Mouse (Mus musculus) kidney, postnatal 14 days (tissue): Measurements from ENCODE around the gene Arl10.
A peak's percentile ranks its signal among the peaks of the same experiment; 100 is the strongest.
"Not testable (repeated sequence)": the region's sequence is repeated elsewhere in the genome, so short reads cannot be mapped to it uniquely, and the experiment has no call there.

ENCODE experiments used
- DNase-seq: peaks from one replicate; pipeline ENCODE4 v3.0.0; 2022; ENCODE audit warnings: mixed read lengths

The Arl10 gene

DNA sequence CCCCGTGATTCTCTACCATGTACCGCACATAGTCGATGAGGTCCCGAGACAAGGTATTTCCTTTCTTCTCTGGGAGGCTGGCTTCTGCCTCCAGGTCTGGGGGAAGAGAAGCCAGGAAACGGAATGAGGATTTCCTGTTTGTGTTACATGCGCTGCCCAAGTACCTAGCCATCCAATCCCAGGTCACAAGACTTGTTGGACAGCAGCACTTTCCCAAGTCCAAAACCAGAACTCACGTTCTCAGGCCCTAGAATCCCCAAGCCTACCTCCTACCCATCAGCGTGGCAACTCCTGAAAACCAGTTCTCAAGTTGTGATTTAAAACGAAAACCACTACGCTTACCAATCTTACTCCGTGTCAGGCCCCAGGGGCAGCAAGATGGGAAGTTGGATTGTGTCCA, 11.0 kb downstream of the Arl10 start:
- DNase-seq: no peak

DNA sequence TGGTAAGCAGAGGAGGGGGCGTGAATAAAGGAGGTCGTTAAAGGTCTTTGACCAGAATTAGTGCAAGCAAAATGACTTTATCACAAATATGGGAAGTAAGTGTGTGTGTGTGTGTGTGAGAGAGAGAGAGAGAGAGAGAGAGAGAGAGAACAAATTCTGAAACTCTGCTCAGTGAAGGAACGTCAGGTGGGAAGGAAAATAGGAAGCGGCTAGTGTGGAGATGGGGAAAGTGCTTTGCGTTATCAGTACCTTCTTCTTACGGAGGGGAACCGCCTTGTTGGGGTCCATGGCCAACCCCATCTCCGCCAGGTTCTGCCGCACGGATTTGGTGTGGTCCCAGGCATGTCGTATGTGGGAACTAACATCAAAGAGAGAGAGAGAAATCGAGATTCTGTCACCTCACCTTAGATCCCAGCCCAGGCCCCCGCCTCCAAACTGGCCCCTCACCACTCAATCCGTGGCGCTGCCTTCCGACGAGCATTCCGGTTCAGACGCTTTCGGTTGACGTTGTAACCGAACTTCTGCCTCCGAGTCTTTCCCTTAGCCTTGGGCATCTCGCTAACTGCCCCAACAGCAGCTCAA, 14.7 kb downstream of the Arl10 start:
- DNase-seq: no peak

DNA sequence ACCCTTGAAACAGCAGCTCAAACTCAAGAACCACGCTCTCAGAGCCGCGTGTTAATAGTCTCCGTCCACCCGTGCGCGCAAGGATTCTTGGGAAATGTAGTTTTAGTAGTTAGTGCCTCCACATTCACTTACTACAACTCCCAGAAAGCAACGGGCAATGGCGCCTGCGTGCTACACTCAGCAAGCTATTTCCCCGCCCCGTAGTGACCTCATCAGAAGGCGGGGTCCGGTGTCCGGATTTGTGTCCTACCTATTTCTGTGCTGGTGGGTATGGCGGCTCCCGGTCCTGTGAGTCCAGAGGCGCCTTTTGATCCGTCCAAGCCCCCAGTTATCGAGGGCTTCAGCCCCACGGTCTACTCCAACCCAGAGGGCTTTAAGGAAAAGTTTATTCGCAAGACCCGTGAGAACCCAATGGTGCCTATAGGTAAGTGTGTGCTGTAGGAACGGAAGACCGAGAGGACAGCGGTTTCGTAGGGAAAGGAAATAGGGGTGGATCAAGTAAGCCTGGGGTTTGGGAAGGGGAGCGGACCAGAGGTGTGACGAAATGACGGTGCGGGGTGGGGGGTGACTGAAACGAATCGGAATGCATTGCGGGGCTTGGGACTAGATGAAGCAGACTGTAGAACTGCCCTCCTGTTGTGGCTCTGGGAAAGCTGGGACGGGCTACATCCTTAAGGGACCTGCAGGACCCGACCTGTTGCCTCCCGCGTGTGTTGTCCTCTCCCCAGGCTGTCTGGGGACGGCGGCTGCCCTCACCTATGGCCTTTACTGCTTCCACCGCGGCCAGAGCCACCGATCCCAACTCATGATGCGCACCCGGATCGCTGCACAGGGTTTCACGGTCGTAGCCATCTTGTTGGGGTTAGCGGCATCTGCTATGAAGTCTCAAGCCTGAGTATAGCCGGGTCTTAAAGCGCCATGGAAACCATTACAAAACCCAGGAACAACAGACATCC, 15.5 kb downstream of the Arl10 start, which contains the start of the genes Nop16 and Higd2a:
TSS of gene Nop16 (minus strand) at position 95 of the 956 bp plus-strand sequence.
TSS of gene Higd2a (plus strand) at position 212 of the 956 bp plus-strand sequence.
- DNase-seq: peak; percentile 99

DNA sequence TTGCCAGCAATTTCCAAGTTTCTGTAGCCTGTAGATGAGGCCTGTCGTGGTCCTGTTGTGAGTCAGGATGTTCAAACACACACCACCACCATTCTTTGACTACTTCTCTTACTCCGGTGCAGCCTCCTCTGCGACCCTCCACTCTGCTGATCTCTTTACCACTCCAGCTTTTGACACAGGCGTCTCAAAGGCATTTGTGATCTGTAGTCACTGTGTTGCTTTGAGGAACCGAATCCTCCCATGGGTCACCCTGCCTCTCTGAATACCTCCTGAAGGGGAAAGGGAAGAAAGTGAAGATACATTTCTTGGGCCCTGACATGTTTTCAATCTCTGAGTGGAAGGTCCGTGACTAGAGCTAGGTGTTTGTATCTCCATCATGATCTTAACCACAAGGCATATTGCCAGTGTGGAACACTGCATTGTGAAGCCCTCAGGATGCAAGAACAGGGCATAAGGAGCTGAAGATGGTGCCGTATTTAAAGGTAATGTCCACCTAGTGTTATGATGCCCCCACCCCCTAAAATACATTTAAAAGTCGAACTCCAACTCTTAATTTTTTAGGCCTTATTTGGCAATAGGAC, 17.1 kb downstream of the Arl10 start:
- no peak for DNase-seq

DNA sequence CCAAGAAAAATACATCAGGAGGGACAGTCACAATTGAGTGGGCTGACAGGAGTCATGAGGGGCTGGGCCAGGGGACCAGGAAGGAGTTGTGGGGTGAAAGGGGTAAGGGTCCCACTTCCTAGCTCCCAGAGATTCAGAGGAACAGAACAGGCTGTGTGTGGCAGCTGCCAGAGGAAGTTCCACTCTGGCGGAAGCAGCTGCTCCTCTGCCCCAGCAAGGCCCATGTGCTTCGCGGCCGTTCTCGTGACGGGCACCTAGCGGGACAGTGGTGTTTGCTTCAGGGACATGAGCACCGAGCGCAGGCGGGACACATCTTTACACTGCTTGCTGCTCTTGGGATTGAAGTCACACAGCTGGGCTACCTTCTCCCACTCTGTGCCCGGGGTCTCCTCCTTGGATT, 18.8 kb downstream of the Arl10 start:
- DNase-seq: no peak

DNA sequence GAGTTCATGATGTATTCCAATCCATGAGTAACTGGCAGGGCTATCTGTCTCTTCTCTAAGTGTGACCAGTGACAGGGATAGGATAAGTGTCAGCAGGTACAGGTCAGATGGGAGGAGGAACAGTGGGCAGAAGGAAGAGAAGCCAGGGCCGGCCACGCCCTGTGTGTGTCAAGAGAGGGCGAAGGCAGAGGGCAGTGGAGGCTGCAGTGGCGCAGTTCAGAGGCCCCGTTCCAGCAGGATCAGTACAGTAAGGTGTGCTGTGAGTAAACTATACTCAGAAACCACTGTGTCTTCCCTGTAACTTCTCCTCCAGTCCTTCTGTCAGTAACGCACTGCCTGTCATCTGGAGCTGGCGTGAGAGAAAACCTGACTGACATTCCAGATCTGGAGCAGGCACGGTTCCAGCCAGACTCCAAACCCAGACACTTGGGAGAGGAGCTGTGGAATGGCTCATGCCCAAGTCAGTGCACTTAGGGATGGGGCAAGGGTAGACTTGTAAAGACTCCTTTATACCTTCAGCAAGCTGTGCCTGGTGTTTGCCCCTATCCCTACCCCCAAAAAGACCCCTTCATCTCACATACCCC, 21.4 kb downstream of the Arl10 start:
- no peak for DNase-seq

DNA sequence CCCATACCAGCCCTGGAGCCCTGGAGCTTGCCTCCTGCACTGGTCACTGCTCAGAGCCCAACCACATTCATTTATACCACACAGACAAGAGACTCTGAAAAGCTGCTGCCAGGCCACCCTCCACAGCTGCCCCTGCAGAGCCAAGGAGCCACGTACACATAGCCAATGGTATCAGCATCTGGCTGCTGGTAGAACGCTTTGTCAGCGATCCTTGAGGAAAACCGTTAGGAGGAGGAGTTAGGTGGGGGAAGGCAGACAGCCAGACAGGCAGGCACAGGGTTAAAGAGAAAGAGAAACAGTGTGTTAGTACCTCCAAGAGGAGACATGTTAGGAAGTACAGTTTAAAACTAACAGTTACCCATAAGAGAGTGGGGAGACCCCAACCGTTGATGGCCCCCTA, 22.1 kb downstream of the Arl10 start:
- DNase-seq: no peak

DNA sequence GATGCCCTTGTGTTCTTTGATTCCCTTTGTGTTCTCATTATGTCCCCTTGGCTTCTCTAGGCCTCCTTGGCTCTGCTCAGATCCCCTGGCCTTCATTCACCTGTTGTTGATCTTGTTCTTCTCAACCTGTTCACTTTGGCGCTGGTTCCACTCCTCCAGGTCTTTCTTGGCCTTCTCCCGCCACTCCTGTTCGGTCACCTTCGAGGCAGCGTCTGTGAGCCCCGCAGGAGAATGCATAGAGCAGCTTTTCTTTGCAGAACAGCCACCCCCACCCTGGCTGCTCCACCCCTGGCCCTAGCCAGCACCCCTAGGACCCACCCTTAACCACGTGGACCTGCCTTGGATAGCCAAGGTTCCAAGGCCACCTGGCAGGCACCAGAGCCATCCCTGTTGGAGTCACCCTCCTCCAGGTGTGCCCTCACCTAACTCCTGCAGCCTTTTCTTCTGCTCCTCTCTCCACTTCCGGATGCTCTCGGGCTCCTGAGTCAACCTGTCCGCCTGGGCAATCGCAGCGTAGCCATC, 23.9 kb downstream of the Arl10 start:
- DNase-seq: no peak

DNA sequence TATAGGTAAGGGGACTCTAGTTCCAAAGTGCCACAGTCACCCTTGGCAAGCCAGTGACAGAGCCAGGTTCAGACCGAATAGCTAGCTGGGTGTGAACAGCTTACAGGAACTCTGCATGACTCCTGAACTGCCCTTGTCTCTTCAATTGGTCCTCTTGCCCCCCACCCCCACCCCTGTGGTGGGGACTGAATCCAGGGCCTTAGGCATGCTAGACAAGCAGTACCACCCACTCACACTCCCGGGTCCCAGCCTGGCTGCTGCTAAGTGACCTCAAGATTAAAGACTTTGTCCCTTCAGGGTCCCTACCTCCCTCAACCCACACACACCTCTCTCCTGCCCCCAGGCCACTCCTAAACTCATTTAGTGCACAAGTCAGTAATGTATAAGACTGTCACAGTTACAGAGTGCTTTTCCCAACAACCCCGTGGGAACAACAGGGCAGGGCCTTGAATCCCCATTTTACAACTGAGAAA, 27.9 kb downstream of the Arl10 start:
- DNase-seq: no peak

DNA sequence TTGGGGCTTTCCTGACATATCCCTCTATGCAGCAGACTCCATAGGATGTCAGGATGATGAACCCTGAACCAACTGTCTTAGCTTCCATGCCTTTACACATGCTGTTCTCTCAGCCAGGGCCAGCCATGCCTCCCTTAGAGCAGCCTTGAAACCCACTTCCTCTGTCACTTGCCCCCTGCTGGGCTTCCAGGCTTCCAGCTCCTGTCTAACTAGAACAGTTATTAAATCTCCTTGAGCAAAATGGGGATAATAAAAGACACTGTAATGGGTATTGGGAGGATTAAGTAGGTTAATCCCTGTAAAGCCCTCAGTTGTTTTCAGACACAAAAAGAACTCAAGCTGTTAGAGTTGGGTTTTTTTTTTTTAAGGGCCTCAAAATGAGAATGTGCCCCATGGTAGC, 28.7 kb downstream of the Arl10 start:
- DNase-seq: no peak

DNA sequence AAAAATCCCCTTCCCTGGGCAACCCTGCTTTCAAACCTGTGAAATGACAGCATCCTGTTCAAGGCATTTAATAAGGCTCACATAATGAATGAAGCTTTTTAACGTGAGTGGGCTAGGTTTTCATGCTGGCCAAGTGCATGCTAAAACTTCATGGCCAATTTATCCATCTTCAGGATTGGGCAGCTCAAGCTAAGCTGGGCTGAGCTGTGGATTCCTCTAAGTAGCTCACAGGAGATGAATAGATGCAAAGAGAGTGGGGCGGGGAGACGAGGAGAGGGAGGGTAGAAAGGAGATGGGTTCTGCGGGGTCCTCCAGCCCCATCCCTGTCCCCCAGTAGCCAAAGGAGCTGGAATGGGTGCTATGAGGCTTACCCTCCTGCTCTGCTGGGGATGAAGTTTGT, 29.4 kb downstream of the Arl10 start:
- DNase-seq: no peak

DNA sequence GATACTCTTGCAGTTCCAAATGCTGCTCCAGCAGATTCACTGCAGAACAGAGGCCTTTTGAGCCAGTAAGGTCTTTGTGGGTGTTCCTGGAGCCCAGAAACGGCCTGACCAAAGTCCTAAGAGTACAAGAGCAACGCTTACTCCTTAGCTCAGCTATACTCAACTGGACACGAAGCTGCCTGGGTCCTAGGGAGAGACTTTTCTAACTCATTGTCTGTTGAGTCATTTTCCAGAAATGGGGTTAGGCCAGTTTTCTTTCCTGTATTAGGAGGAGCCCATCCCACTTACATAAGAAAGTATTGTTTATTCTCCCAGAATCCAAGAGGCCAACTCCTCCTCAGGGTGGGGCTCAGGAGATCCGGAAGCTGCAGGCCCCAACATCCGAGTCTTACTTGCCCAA, 30.6 kb downstream of the Arl10 start:
- peak; percentile 52 for DNase-seq

DNA sequence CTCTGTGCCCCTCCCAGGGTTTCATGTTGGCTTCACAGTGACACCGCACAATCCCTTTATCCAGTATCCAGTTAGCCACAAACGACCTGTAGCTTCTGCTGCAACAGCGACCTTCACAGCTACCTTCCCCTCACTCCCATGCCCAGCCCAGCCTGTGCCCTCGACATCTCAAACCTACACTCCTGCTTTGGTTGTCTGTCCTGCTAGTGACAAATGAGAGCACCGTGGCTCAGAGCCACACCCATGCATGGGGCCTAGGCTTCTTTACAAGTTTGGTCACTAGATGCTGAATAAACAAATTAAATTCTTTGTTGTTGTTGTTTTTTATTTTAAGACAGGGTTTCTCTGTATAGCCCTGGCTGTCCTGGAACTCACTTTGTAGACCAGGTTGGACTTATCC, 32.4 kb downstream of the Arl10 start:
- DNase-seq: no peak

DNA sequence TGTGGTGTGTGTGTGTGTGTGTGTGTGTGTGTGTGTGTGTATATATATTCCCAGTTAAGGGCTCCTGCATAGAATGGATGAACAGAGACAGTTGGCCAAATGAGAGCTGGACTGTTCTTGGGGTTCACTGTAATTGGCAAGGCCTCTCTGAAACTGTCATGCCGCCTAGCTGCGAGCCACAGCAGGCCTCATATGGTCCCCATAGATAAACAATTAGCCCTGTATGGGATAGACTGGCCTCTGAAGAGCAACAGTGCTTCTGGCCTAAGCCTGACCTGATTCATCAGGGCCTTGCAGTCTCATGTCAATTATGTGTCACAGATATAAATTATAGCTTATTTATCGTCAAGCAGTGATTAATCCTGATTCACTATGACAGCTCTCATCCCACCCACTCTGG, 33.2 kb downstream of the Arl10 start:
- DNase-seq: no peak

DNA sequence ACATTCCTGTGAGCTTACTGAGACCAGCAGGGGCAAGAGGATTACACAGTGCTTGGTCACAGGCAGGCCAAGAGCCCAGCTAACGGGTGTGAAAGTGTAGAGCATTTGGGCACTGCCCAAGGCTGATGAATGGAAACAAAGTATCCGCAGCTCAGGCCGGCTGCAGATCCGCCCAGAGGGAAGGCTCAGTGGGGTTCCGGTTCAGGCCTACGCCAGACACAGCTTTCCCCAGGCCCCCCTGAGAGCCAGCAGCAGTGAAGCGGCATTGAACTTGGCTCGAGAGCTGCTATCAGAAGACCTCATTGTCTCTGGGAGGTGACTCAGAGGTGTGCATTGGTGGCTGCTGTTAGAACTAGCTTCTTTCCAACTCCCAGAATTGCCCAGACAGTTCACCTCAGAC, 33.9 kb downstream of the Arl10 start:
- no peak for DNase-seq

DNA sequence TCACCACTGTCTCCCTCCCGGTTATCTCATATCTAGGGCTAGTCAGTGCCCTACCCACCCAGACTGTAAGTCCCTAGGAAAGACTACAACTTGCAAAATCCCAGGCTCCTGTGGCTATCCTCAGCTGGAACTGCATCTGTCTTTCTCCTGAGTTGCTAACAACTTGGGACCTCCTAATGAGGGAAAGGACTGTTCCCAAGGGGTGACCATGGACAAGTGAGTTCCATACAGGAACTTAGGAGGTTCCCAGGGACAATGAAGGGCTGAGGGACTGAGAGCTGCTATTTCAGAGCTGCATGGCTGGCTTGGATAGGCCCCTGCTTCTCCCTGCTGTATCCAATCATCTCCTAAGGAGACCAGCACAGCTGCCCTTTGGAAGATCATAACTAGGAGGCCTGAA, 34.5 kb downstream of the Arl10 start:
- DNase-seq: no peak

DNA sequence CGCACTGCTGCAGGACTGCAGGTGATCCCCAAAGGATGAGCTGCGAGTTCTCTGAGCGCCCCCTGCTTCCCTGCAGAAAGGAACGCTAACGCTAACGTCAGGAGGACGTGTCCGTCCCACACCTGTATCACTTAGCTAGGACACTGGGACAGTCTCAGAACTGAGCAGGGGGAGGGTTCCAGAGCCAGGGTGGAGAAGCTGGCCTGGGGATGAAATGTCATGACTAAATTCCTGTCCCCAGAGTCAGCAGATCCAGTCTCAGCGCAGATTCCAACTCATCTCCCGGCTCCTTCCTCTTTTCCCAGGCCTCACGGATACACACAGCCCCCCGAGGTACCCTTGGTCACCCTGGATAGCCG, 35.8 kb downstream of the Arl10 start:
- DNase-seq: no peak

DNA sequence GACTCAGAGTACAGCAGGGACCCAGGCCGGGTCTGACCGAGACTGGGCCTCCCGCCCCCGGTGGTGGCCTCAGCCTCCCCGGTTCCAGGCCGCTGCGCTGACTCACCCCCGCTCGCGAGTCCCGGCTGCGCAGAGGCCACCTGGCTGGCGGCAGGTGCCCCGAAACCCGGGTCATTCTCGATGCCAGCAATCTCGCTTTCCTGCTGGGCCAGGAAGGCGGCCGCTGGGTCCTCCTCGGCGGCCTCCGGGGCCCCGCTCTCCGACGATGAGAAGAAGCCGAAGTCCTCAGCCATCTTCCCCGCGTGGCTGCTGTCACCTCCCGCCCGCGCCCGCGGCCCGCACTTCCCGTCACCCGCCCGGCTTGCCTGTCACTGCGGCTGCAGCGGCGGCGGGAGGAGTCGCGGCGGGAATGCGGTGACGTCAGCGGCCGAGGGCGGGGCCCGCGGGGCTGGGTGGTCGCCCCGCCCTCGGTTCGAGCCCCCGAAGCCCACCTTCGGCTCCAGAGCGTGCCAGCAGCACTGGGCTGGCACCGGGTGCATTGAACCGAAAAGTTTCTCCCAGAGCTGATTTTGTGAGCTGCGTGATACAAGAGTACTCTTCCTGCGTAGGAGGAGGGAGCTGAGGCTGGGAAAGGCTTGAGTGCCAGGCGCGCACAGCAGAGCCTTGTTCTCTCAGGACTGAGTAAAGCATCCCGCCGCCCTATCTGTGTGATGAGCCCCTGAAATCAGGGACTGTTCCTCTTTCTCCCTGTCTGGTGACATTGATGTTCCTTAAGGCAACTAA, 36.3 kb downstream of the Arl10 start, which contains the start of gene Cltb:
TSS of gene Cltb (minus strand) at position 373 of the 783 bp plus-strand sequence.
- DNase-seq: peak; percentile 93

DNA sequence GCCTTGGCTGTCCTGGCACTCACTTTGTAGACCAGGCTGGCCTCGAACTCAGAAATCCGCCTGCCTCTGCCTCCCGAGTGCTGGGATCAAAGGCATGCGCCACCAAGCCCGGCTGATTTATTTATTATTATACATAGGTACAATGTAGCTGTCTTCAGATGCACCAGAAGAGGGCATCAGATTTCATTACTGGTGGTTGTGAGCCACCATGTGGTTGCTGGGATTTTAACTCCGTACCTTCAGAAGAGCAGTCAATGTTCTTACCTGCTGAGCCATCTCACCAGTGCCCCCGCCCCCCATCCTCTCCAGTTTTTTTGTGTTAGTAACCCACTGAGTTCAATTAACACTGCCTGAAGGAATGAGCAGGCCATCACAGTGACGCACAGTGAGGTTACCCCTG, 38.3 kb downstream of the Arl10 start:
- not testable (repeated sequence) for DNase-seq

DNA sequence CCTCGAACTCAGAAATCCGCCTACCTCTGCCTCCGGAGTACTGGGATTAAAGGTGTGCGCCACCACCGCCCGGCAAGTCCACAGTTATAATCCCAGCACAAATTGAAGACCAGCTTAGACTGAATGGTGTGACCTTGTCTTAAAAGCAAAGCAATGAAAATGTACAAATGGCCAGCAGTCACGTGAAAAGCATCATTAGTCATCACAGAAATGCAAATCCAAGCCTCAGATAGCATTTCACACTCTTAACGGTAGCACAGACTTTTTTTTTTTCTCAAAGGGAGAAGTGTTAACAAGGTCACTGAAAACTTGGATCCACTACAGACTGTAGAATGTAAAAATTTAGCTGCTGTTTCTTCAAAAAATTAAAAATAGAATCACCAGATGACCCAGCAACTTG, 41.5 kb downstream of the Arl10 start:
- DNase-seq: no peak

DNA sequence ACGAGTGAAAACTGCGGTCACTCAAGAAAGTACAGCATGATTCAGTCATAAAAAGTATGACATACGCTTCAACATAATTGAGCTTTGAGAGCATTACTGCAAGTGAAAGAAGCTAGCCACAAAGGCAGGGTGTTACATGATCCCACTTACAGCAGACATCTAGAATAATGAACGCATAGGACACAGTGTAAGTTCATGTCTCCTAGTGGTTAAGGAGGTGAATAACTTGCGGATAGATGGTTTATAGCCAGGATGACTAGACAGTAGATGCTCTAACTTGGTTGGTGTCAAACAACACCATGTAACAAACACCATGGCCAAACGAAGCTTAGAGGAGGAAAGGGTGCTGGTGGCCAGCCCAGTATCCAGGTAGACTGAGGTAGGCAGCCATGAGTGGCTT, 42.2 kb downstream of the Arl10 start:
- DNase-seq: no peak
